Mouse (Mus musculus): ENCODE data around the gene Inppl1.

Inppl1 gene

DNA sequence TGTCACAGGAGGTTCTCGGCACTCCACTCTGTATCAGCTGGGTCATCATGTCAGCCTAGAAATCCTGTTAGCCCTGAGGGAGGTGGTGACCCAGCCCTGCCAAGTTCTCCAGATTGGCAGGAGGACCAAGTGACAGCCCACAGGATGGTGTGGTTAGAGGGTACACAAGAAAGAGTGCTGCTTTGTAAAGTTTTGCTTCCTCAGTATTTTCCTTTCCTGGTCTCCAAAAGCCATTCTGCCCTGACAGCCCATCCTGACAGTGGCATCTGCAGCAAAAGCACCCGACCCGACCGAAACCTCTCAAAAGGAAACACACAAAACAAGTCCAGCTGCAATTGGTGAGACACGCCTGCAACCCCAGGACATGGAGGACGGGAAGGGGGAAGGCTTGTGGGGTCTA is 6.2 kb upstream of the Inppl1 start:
- DNase-seq (ENCODE audit: low read depth, low spot score) = no peak

DNA sequence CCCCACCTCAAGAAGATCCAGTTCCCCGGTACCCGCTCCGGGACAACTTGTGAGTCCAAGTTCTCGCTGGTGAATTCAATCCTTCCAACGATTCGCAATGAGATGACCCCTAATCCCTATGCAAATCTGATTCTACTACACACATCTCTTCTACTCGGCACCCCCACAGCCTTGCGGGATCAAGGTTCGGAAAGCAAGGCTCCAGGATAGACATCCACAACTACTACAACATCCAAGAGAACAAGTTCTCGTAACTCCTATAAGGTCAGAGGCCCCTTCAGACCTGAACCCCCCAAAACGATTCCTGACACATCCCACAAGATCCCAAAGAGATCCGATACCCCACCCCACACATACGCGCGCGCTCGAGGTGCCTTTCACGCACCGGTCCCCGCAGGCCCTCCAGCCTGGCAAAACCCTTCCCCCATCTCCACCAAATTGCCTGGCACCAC is 849 bp downstream of the Inppl1 start:
- DNase-seq (ENCODE audit: low read depth, low spot score) = no peak

DNA sequence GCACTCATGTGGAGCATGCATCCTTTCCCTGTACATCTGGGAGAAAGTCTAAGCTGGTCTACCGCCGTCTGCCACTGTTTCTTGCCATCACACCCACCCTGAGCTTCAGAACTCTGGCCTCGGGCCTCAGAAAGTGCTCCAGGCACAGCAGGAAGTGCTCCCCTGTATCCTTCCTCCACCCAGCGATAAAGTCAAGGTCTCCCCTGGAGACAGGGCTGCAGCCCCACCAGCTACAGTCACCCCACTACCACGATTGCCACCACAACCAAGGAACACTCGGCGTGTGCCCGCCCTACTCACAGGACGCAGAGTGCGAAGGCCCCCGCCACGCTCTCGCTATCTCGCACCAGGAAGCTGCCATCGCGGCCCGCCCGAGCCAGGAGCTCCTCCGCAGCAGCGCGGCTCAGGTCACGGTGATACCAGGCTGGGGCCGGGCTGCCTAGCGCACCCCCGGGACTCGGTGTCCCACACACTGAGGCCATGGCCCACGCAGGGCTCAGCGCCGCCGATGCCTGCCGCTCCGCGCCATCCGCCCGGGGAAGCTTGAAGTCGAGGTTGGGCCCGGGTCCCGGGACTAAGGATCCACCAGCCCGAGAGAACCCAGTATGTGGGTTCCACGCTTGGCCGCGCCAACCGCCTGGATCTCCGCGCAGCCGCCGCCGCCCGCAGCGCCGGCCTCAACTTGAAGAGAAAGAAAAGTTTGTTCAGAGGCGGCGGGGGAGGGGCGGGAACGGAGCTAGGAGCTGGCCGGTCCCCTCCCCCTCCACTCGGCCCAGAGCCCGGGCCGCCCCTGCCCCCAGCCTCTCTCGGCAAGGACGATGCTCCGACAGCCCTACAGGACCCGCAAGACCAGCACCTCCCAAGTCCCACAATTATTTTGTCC is 1.5 kb downstream of the Inppl1 start:
- no peak for DNase-seq (ENCODE audit: low read depth, low spot score)

DNA sequence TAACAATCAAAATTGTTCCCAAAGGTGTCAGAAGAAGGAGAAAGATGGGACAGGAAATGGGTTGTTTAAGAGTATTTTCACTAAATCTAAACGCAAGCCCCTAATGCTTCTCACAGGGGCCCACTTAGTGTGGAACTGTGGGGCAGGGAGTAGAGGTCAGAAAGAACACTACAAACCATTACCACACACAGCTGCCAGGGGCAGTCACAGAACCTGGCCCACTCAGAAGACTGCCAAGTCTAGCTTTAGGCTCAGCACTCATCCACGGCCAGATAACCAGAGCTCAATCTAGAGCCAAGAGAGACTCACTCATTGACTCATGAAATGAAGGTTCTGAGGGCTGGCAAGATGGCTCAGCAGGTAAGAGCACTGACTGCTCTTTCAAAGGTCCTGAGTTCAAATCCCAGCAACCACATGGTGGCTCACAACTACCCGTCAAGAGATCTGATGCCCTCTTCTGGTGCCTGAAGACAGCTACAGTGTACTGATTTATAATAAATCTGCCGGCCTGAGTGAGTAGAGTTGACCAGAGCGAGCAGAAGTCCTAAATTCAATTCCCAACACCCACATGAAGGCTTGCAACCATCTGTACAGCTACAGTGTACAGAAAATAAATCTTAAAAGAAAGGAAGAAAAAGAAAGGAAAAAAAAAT is 2.4 kb downstream of the Inppl1 start:
- DNase-seq (ENCODE audit: low read depth, low spot score) = no peak

DNA sequence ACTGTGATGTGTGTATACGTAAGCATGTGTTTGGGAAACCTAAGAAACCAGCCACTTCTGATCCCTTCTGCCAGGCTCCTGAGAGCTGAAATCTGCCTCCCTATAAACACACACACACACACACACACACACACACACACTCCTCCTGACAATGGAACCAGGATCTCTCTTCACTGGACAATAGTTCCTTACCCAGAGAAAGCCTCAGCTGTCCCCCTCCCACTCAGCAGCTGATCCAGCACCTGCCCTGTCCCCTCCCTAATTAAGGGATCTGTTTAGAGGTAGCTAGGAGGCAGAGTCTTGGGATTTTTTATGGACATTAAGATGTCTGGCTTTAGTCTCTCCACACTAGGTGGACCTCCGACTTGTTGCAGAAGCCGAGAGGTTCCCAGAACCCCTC is 3.1 kb downstream of the Inppl1 start:
- DNase-seq (ENCODE audit: low read depth, low spot score) = no peak

DNA sequence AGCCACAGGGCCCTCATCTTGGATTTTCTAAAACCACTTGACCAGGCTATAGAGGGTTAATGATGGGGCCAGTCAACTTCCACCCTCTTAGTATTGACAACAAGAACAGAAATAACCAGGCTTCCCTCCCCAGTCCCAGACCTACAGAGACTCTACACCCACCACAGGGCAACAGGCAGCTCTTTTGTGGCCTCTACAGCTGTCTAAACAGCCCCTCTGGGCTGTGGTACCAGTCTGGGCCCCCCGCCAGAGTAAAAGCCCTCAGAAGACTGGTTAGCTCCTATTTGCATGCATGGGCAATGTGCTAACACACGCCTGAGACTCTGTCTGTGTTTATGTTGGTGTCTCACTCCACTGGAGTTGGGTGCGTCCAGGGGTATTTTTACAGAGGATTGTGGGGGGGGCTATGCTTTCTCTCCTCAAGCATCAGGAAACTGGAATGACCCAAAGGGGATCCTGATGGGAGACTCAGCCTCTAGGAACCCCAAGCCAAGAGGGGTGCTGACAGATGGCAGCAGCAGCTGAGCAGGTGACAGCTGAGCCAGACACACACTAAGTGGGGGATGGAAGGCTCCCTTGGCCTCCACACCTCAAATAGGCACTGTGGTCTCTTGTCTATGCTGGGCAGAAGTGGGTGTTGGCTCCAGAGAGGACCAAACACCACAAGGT is 4.0 kb downstream of the Inppl1 start:
- DNase-seq (ENCODE audit: low read depth, low spot score) = no peak

DNA sequence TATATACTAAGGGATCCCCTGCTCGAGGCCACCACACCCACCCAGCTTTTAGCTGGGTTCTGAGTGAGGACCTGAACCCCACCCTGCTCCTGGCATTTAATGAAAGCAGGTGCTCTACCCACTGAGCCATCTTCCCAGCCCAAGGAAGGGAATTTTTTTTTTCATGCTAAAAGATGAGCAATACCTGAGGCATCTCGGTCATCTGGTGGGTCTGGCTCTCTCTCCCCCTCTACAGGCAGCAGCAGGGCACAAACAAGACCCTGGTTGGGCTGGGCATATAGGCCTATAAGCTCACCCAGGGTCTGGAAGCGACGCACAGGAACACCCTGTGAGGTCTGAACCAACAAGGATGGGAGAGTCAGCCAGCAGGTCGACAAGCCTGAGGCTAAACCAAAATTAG is 4.7 kb downstream of the Inppl1 start:
- no peak for DNase-seq (ENCODE audit: low read depth, low spot score)

DNA sequence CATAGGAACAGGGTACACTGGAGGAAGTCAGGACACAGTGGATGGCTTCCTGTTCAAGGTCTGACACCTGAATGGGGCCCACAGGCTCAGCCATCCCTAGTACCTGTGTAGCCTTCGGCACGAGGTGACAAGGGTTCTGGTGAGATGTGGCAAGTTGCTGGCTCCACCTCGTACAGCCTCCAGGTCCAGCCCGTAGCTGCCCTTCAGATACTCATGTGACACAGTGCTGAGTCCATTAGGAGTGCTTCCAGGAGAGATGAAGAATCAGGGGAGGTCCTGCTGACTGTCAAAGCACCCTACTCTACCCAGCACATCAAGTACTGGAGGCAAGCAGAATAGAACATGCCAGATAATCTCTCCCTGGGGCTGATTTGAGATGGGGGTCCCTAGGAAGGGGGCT is 5.7 kb downstream of the Inppl1 start:
- DNase-seq (ENCODE audit: low read depth, low spot score) = no peak

GRCm38 (mm10) chr7:101831437-101831836 is 6.6 kb downstream of the Inppl1 start:
- DNase-seq (ENCODE audit: low read depth, low spot score) = no peak

- no peak for DNase-seq (ENCODE audit: low read depth, low spot score)
Observed at GRCm38 (mm10) chr7:101830373-101830772, 7.7 kb downstream of the Inppl1 start.

DNA sequence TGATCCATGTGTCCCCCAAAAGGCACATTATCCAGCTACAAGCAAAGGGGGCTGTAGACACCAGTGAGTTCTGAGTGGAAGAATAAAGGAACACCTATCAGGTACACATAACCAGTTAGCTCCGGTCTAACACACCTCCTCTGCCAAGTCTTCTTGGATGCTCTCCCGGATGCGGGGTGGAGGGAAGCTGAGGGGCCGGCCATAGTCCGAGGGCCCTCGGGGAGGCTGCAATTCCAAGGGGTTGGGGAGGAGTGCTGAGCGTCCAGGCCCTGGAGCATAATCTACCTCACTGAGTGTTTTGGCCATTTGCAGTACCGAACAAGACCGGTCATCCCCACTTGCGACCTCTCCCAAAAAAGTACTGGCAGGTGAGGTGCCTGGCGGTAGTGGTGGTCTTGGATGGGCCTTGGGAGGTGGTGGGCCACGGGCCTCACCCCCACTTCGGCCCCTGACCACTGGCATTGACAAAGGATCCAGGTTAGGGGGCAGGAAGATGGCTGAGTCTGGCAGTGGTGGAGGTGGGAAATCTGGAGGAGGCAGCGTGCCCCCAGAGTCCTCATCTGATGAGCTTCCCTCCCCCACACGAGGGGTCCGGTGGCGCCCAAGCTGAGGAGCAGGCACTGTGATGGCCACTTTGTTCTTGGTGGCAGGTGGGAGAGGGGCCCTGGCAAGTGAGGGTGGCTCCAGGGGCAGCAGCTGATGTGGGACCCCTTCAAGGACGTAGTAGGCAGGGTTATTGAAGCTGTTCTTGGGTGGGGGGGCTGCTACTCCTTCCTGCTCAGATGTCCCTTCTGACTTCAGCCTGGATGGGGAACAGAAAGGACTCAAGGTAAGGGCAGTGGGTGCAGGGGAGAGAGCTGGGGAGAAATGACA is 14.0 kb downstream of the Inppl1 start:
- DNase-seq (ENCODE audit: low read depth, low spot score) = no peak

DNA sequence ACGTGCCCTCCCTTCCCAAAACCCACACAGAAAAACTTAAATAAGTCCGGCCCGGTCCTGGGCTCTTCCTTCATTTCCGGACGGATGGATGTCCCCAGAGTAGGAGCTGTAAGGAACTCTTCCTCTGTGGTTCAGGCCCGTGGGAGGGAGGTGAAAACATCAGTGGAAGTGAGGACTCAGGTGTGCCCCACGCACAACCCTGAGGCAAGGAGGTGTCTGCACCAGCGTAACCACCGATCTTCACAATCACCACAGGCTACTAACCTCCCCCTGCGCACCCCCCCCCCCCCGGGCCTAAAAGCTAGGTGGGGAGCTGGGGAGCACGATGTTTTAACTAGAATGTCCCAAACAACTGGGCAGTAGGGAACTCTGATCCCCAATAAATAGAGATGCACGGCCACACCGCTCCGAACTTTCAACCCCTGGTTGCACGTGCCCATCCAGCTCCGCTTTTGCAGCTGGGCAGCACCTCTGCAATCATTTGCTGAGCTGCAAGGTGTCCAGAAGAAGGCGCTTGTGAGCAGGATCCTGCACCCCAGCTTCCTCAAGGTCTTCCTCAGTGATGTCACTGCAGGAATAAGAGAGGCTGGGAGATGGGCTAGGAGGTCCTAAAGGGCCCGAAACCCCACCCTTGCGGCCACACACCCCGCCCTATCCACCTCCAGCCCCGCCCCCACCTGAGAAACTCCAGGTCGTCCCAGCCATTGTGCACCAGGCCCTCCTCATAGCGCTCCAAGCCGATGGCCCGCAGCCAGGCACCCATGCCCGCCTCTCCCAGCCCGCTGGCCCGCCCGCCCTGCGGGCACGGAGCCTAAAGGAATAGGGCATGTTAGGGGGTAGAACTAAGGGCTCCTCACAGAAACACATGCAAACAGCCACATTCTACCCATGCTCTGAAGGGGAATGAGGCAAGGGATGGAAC is 14.9 kb downstream of the Inppl1 start:
- no peak for DNase-seq (ENCODE audit: low read depth, low spot score)

- DNase-seq (ENCODE audit: low read depth, low spot score) = no peak
Observed at GRCm38 (mm10) chr7:101821571-101822501, 16.2 kb downstream of the Inppl1 start.

- DNase-seq (ENCODE audit: low read depth, low spot score) = no peak
Observed at GRCm38 (mm10) chr7:101820295-101821030, 17.6 kb downstream of the Inppl1 start.

DNA sequence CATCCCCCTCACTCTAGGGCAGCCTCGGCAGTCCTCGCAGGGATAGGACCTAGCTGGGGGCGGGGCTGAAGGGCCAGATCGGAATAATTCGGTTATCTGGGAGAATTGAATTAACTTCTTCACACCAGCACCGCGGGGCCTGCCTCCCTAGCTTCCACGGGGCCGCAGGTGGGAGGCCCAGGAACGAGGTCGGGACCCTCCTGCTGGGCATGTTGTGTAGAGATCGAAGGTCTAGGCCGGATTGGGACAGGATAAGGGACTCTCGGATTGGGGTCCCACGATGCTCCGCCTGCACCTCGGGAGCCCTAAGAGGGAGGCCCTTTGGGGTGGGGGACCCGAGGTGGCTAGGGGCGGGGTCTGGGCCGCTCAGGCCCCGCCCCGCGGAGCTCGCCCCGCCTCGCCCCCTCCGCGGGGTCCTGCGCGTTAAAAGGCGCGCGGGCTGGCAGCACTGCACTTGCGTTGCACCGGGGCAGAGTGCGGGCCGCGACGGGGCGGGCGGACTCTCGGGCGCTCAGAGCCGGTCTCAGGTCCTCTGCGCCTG is 20.1 kb downstream of the Inppl1 start, which contains the start of gene Phox2a:
Gene Phox2a (plus strand): TSS at position 453 of the 541 bp plus-strand sequence.
- no peak for DNase-seq (ENCODE audit: low read depth, low spot score)

- DNase-seq (ENCODE audit: low read depth, low spot score) = no peak
Observed at GRCm38 (mm10) chr7:101777053-101777452, 61.0 kb downstream of the Inppl1 start.

DNA sequence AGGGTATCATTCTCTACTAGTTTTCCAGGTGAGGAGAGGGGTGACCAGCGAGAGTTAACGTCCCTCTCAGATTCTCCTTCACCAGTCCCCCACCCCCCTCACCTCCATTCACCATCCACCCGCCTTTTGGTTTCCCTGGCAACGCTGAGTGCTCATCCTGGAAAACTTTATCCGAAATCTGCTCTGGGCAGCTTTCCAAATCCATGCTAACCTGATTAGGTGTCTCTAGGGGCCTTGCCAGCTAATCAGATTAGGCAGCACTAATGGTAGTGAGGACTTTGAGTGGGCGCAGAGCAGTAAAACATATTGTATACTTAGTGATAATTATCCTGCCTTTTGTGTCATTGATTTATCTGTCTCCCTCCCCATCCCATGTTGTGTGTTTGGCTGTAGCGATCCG is 65.3 kb downstream of the Inppl1 start:
- DNase-seq (ENCODE audit: low read depth, low spot score) = no peak
